Mouse (Mus musculus): ENCODE measurements around the gene Gm29797. TPM values are rescaled to one million over a fixed set of nuclear protein-coding genes. Genes with fewer than 3 reads are reported as not detected.

The Gm29797 gene
- polyA plus RNA-seq, 1 experiment from 2014 or later = not detected

- Histone ChIP-seq H3K9ac (ENCODE audit: low read length) (no peak overlapping the region), H3K4me1 (ENCODE audit: control insufficient read depth in 2 of 2, insufficient read depth in 2 of 2, low read length in 2 of 2) (peaks cover 11 to 26% of the 10 kb centered on the region in 2 experiments), H3K27me3 (ENCODE audit: control insufficient read depth, insufficient read depth, low read length) (peaks cover 56% of the 10 kb centered on the region), H3K4me2 (ENCODE audit: low read length) (no peak overlapping the region), H3K36me3 (ENCODE audit: control insufficient read depth, insufficient read depth, low read length) (no peaks in the 10 kb centered on the region), H3K27ac (replicated peaks in 1 of 2; ENCODE audit: control insufficient read depth in 1 of 2, insufficient read depth in 1 of 2, low read depth in 2 of 2, low read length in 2 of 2) (0 out of 4 replicates have a peak overlapping the region, but pooled peaks of 1 of the 2 experiments have one; percentile 33), H3K4me3 (ENCODE audit: control insufficient read depth in 1 of 2, insufficient read depth in 1 of 2, low read depth in 1 of 2, low read length in 2 of 2) (no peak overlapping the region), H3K9me3 (ENCODE audit: control insufficient read depth, low read length) (no peaks in the 10 kb centered on the region)
- 54% methylated on average over 1 of the region's 1 CpGs for WGBS
- no peak for ATAC-seq (ENCODE audit: insufficient number of reproducible peaks, insufficient read depth, low FRiP score, low read depth)
Measured at GRCm38 (mm10) chr2:181673501-181673900, 16.7 kb downstream of the Gm29797 start.

- Histone ChIP-seq H3K9ac (ENCODE audit: low read length) (no peak overlapping the region), H3K4me2 (ENCODE audit: low read length) (no peak overlapping the region), H3K27me3 (ENCODE audit: control insufficient read depth, insufficient read depth, low read length) (peaks cover 41% of the 10 kb centered on the region), H3K4me1 (ENCODE audit: control insufficient read depth in 2 of 2, insufficient read depth in 2 of 2, low read length in 2 of 2) (peaks cover 15 to 26% of the 10 kb centered on the region in 2 experiments), H3K27ac (replicated peaks in 1 of 2; ENCODE audit: control insufficient read depth in 1 of 2, insufficient read depth in 1 of 2, low read depth in 2 of 2, low read length in 2 of 2) (peak overlapping the region; percentile 51 to 68; a peak in 3 of 4 replicates), H3K9me3 (ENCODE audit: control insufficient read depth, low read length) (no peaks in the 10 kb centered on the region), H3K4me3 (ENCODE audit: control insufficient read depth in 1 of 2, insufficient read depth in 1 of 2, low read depth in 1 of 2, low read length in 2 of 2) (no peak overlapping the region), H3K36me3 (ENCODE audit: control insufficient read depth, insufficient read depth, low read length) (no peaks in the 10 kb centered on the region)
- 82% methylated on average over 4 of the region's 4 CpGs for WGBS
- no peak for ATAC-seq (ENCODE audit: insufficient number of reproducible peaks, insufficient read depth, low FRiP score, low read depth)
Measured at GRCm38 (mm10) chr2:181674934-181675333, 18.1 kb downstream of the Gm29797 start.

- 3% methylated on average over 14 of the region's 14 CpGs for whole genome bisulfite sequencing
- Histone ChIP-seq H3K27ac (replicated peaks in 1 of 2; ENCODE audit: control insufficient read depth in 1 of 2, insufficient read depth in 1 of 2, low read depth in 2 of 2, low read length in 2 of 2) (peak overlapping the region; percentile 68 to 72), H3K4me2 (ENCODE audit: low read length) (peak overlapping the region; percentile 62), H3K4me1 (ENCODE audit: control insufficient read depth in 2 of 2, insufficient read depth in 2 of 2, low read length in 2 of 2) (peaks cover 15 to 26% of the 10 kb centered on the region in 2 experiments), H3K9me3 (ENCODE audit: control insufficient read depth, low read length) (no peaks in the 10 kb centered on the region), H3K36me3 (ENCODE audit: control insufficient read depth, insufficient read depth, low read length) (no peaks in the 10 kb centered on the region), H3K4me3 (ENCODE audit: control insufficient read depth in 1 of 2, insufficient read depth in 1 of 2, low read depth in 1 of 2, low read length in 2 of 2) (peak overlapping the region; percentile 18 to 28), H3K27me3 (ENCODE audit: control insufficient read depth, insufficient read depth, low read length) (peaks cover 36% of the 10 kb centered on the region), H3K9ac (ENCODE audit: low read length) (peak overlapping the region; percentile 58)
- ATAC-seq (ENCODE audit: insufficient number of reproducible peaks, insufficient read depth, low FRiP score, low read depth) = peak; percentile 49; the same call in 1 of the 2 replicates
Measured at GRCm38 (mm10) chr2:181675454-181675853, 18.6 kb downstream of the Gm29797 start.

DNA sequence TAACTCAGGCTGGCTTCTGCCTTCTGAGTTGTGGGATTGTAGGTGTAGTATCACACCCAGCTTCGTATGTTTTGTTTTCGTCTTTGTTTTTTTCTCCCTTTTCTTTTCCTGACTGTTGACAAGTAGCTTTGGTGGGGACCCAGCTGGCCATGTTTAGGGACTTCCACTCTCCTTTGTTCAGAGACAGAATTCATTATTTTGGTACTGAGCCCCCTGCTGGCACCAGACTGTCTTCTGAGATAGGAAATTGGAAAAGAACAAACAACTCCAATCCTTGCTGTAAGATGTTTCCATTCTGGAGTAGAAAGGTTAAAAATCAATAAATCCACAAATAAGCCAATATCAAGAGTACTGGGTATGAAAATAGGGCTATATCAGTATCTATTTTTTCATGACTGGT, 19.6 kb downstream of the Gm29797 start:
- Histone ChIP-seq H3K36me3 (ENCODE audit: control insufficient read depth, insufficient read depth, low read length) (no peaks in the 10 kb centered on the region), H3K9me3 (ENCODE audit: control insufficient read depth, low read length) (no peaks in the 10 kb centered on the region), H3K27ac (replicated peaks in 1 of 2; ENCODE audit: control insufficient read depth in 1 of 2, insufficient read depth in 1 of 2, low read depth in 2 of 2, low read length in 2 of 2) (peak overlapping the region; percentile 68 to 72; a peak in 3 of 4 replicates), H3K4me3 (ENCODE audit: control insufficient read depth in 1 of 2, insufficient read depth in 1 of 2, low read depth in 1 of 2, low read length in 2 of 2) (no peak overlapping the region), H3K4me1 (ENCODE audit: control insufficient read depth in 2 of 2, insufficient read depth in 2 of 2, low read length in 2 of 2) (peaks cover 19 to 22% of the 10 kb centered on the region in 2 experiments), H3K27me3 (ENCODE audit: control insufficient read depth, insufficient read depth, low read length) (peaks cover 26% of the 10 kb centered on the region), H3K4me2 (ENCODE audit: low read length) (no peak overlapping the region), H3K9ac (ENCODE audit: low read length) (no peak overlapping the region)
- 65% methylated on average over 2 of the region's 2 CpGs for WGBS
- no peak for ATAC-seq (ENCODE audit: insufficient number of reproducible peaks, insufficient read depth, low FRiP score, low read depth)

- H3K4me2 ChIP-seq (ENCODE audit: low read length) = no peak overlapping the region
Measured at GRCm38 (mm10) chr2:181677096-181677754, 20.4 kb downstream of the Gm29797 start.

DNA sequence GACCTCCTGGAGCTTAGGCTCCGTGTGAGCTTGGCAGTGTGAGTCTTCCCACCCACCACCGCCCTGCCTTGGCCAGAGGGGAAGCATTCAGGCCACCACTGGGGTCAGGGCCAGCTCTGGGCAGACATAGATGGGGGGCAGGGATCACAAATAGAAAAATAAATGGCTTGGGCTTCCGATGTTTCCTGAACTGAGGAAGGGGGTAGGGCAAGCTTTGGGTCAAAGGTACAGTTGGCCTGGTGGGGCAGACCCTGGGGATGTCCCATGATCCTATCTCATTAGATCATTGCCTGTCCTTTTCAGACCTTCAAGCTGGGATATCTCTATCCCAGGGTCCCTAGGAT, 20.9 kb downstream of the Gm29797 start:
- H3K4me1 ChIP-seq (ENCODE audit: control insufficient read depth in 2 of 2, insufficient read depth in 2 of 2, low read length in 2 of 2) = peaks cover 17 to 19% of the 10 kb centered on the region in 2 experiments
- no peak for ATAC-seq (ENCODE audit: insufficient number of reproducible peaks, insufficient read depth, low FRiP score, low read depth)
- H3K4me2 ChIP-seq (ENCODE audit: low read length) = no peak overlapping the region
- peak overlapping the region; percentile 46 to 61; a peak in 3 of 4 replicates for H3K27ac ChIP-seq (replicated peaks in 1 of 2; ENCODE audit: control insufficient read depth in 1 of 2, insufficient read depth in 1 of 2, low read depth in 2 of 2, low read length in 2 of 2)
- no peaks in the 10 kb centered on the region for H3K36me3 ChIP-seq (ENCODE audit: control insufficient read depth, insufficient read depth, low read length)
- H3K9me3 ChIP-seq (ENCODE audit: control insufficient read depth, low read length) = no peaks in the 10 kb centered on the region
- H3K27me3 ChIP-seq (ENCODE audit: control insufficient read depth, insufficient read depth, low read length) = peaks cover 13% of the 10 kb centered on the region
- 39% methylated on average over 3 of the region's 3 CpGs for WGBS
- H3K4me3 ChIP-seq (ENCODE audit: control insufficient read depth in 1 of 2, insufficient read depth in 1 of 2, low read depth in 1 of 2, low read length in 2 of 2) = no peak overlapping the region
- H3K9ac ChIP-seq (ENCODE audit: low read length) = no peak overlapping the region

More at GRCm38 (mm10) chr2:181677096-181677754, 20.4 kb downstream of the Gm29797 start:
- Histone ChIP-seq H3K9ac (ENCODE audit: low read length) (no peak overlapping the region; the same call in 1 of the 2 replicates), H3K4me1 (ENCODE audit: control insufficient read depth in 2 of 2, insufficient read depth in 2 of 2, low read length in 2 of 2) (peaks cover 17 to 19% of the 10 kb centered on the region in 2 experiments), H3K36me3 (ENCODE audit: control insufficient read depth, insufficient read depth, low read length) (no peaks in the 10 kb centered on the region), H3K27ac (replicated peaks in 1 of 2; ENCODE audit: control insufficient read depth in 1 of 2, insufficient read depth in 1 of 2, low read depth in 2 of 2, low read length in 2 of 2) (peak overlapping the region; percentile 46 to 61; a peak in 3 of 4 replicates), H3K4me3 (ENCODE audit: control insufficient read depth in 1 of 2, insufficient read depth in 1 of 2, low read depth in 1 of 2, low read length in 2 of 2) (no peak overlapping the region), H3K9me3 (ENCODE audit: control insufficient read depth, low read length) (no peaks in the 10 kb centered on the region), H3K27me3 (ENCODE audit: control insufficient read depth, insufficient read depth, low read length) (peaks cover 18% of the 10 kb centered on the region)
- 53% methylated on average over 5 of the region's 5 CpGs for WGBS
- ATAC-seq (ENCODE audit: insufficient number of reproducible peaks, insufficient read depth, low FRiP score, low read depth) = peak; percentile 11; the same call in 1 of the 2 replicates

- 45% methylated on average over 1 of the region's 1 CpGs for WGBS
- Histone ChIP-seq H3K4me3 (ENCODE audit: control insufficient read depth in 1 of 2, insufficient read depth in 1 of 2, low read depth in 1 of 2, low read length in 2 of 2) (no peak overlapping the region), H3K4me2 (ENCODE audit: low read length) (no peak overlapping the region), H3K4me1 (ENCODE audit: control insufficient read depth in 2 of 2, insufficient read depth in 2 of 2, low read length in 2 of 2) (peaks cover 17 to 19% of the 10 kb centered on the region in 2 experiments), H3K36me3 (ENCODE audit: control insufficient read depth, insufficient read depth, low read length) (no peaks in the 10 kb centered on the region), H3K27ac (replicated peaks in 1 of 2; ENCODE audit: control insufficient read depth in 1 of 2, insufficient read depth in 1 of 2, low read depth in 2 of 2, low read length in 2 of 2) (no peak overlapping the region), H3K9me3 (ENCODE audit: control insufficient read depth, low read length) (no peaks in the 10 kb centered on the region), H3K27me3 (ENCODE audit: control insufficient read depth, insufficient read depth, low read length) (peaks cover 9% of the 10 kb centered on the region; the same call in 1 of the 2 replicates), H3K9ac (ENCODE audit: low read length) (no peak overlapping the region)
- 0 out of 2 replicates have a peak, but pooled peaks have one; percentile 29 for ATAC-seq (ENCODE audit: insufficient number of reproducible peaks, insufficient read depth, low FRiP score, low read depth)
Measured at GRCm38 (mm10) chr2:181678780-181679179, 21.9 kb downstream of the Gm29797 start.

Data from heart, embryonic 14.5 days (tissue).